ENCODE assay signal across 8 mouse cellular contexts in the genomic region with DNA sequence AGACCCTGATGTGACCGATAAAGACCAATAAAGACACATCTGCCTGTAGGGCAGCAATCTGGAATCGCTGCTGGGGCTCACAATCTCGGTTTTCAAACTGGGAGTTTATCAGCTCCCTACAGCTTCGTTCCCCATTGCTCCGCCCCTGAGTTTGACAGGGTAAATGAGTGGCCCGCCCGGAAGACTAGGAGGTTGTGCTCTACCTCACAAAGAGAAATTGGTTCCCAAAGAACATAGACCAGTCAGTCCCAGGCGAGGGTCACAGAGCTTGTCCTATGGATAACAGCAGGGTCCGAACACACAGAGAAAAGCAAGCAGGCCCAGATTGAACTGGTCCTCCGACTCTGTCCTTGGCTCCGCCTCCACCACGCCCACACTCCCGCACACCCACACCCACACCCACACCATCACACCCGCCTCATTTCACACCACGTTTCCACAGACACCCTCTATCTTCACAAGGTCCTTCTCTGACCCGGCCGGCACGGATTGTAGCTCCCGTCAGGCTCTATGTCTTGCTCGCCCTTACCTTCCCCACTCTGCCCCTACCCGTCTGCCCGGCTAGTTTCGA. TPM values are rescaled to one million over a fixed set of nuclear protein-coding genes. Genes with fewer than 3 reads are reported as not detected.
DNase-seq lines count a peak whose midpoint lies in the region; ATAC-seq and TF ChIP-seq lines count a peak whose summit lies in the region.

No protein-coding gene starts in this region.

- no peaks in the 10 kb centered on the region for H3K4me1 ChIP-seq in bone marrow, adult 2 months (ENCODE audit: control insufficient read depth, insufficient read depth, low read length)
- peaks cover 11% of the 10 kb centered on the region for H3K4me1 ChIP-seq in intestine, embryonic 14.5 days (replicated peaks; ENCODE audit: control insufficient read depth, insufficient read depth, low read length)
- H3K4me1 ChIP-seq in liver, embryonic 14.5 days (replicated peaks; ENCODE audit: control insufficient read depth in 2 of 2, insufficient read depth in 2 of 2, low read length in 1 of 2), result peaks cover 0 to 4% of the 10 kb centered on the region in 2 experiments; a peak in 1 of 4 replicates

- WGBS in bone marrow, adult 2 months, result under 1% methylated on average over 23 of the region's 23 CpGs
- WGBS in intestine, embryonic 14.5 days, result 1% methylated on average over 23 of the region's 23 CpGs
- WGBS in liver, embryonic 14.5 days (ENCODE audit: insufficient replicate concordance), result under 1% methylated on average over 23 of the region's 23 CpGs

- intact Hi-C loops in gastrocnemius, postnatal 14 days (cut with DNase I; ENCODE audit: low total_unique reads), result no loop called here

- TF ChIP-seq EP300 in liver, embryonic 14.5 days (IDR thresholded peaks at IDR 0.05; ENCODE audit: low read depth), result no peak

- peak overlapping the region; percentile 73 for H3K4me2 ChIP-seq in intestine, embryonic 14.5 days (ENCODE audit: low read length)
- H3K4me2 ChIP-seq in liver, embryonic 14.5 days (ENCODE audit: low read depth), result peak overlapping the region; percentile 62

- H3K36me3 ChIP-seq in intestine, embryonic 14.5 days (ENCODE audit: control insufficient read depth, insufficient read depth, low read length), result peaks cover 20% of the 10 kb centered on the region
- no peaks in the 10 kb centered on the region for H3K36me3 ChIP-seq in liver, embryonic 14.5 days (replicated peaks; ENCODE audit: control insufficient read depth, insufficient read depth, low read depth)

- H3K27me3 ChIP-seq in intestine, embryonic 14.5 days (replicated peaks; ENCODE audit: control insufficient read depth, insufficient read depth, low read length), result no peaks in the 10 kb centered on the region
- H3K27me3 ChIP-seq in liver, embryonic 14.5 days (ENCODE audit: control insufficient read depth, insufficient read depth, low read length), result peaks cover 8% of the 10 kb centered on the region

- peak overlapping the region; percentile 44 for H3K9ac ChIP-seq in intestine, embryonic 14.5 days (ENCODE audit: low read length)
- H3K9ac ChIP-seq in liver, embryonic 14.5 days (replicated peaks), result no peak overlapping the region

- H3K9me3 ChIP-seq in intestine, embryonic 14.5 days (ENCODE audit: control insufficient read depth, low read length), result no peaks in the 10 kb centered on the region
- no peaks in the 10 kb centered on the region for H3K9me3 ChIP-seq in liver, embryonic 14.5 days (ENCODE audit: control insufficient read depth, low read length)

- 0 out of 2 replicates have a peak, but pooled peaks have one; percentile 18 for TF ChIP-seq POLR2A in bone marrow, adult 2 months (IDR thresholded peaks at IDR 0.05; ENCODE audit: borderline replicate concordance, control insufficient read depth, low read depth, low read length)

- ATAC-seq in intestine, embryonic 14.5 days (replicated peaks; ENCODE audit: low FRiP score, low TSS enrichment, low read depth), result peak; percentile 92
- peak; percentile 76 for ATAC-seq in liver, embryonic 14.5 days (ENCODE audit: insufficient read depth)

- 0 out of 2 replicates have a peak overlapping the region, but pooled peaks have one; percentile 1 for H3K27ac ChIP-seq in bone marrow, adult 2 months (ENCODE audit: control insufficient read depth, insufficient read depth, low read depth, low read length, poor library complexity)
- H3K27ac ChIP-seq in intestine, embryonic 14.5 days (ENCODE audit: low read depth), result peak overlapping the region; percentile 59; the same call in 1 of the 2 replicates
- H3K27ac ChIP-seq in liver, embryonic 14.5 days, result no peak overlapping the region

- peak overlapping the region; percentile 78 for H3K4me3 ChIP-seq in bone marrow, adult 2 months (replicated peaks; ENCODE audit: control insufficient read depth, low read depth, low read length)
- peak overlapping the region; percentile 81 for H3K4me3 ChIP-seq in intestine, embryonic 14.5 days (ENCODE audit: low read depth, low read length)
- H3K4me3 ChIP-seq in liver, embryonic 14.5 days (ENCODE audit: insufficient read depth in 1 of 2, low read depth in 2 of 2, low read length in 2 of 2), result peak overlapping the region; percentile 61 to 62

- TF ChIP-seq CTCF in bone marrow, adult 2 months (IDR thresholded peaks at IDR 0.05; ENCODE audit: control insufficient read depth, insufficient read depth, low read length), result no peak
- no peak for TF ChIP-seq CTCF in liver, embryonic 14.5 days (IDR thresholded peaks at IDR 0.05; ENCODE audit: low read depth)

- DNase-seq in cerebellum, adult 9-10 months, result peak; percentile 85
- DNase-seq in cerebellum, postnatal 4 days (ENCODE audit: low spot score in 2 of 2), result no peak
- peak; percentile 93 for DNase-seq in A20 (ENCODE audit: low read depth, low spot score)
- peak; percentile 77 for DNase-seq in gastrocnemius, postnatal 14 days
- DNase-seq in intestine, embryonic 14.5 days (ENCODE audit: low spot score), result no peak
- peak in 2 of 3 experiments; percentile 33 to 43 for DNase-seq in liver, embryonic 14.5 days (ENCODE audit: low read depth in 3 of 3, low spot score in 3 of 3)
- peak; percentile 85 to 86 for DNase-seq in natural killer cell, adult 2 months (ENCODE audit: low spot score in 2 of 2)

RNA-seq across cellular contexts. Expression of a gene that starts 0.6 kb away (rescaled TPM):
- polyA plus RNA-seq in bone marrow, adult 2 months (2011; ENCODE audit: insufficient read depth, insufficient read length, low replicate concordance, missing spikeins), result 2.2 and 6.9 TPM in 2 replicates
- total RNA-seq in gastrocnemius, postnatal 14 days (2021), result 1 to 10 TPM; 1.8 to 1.9 TPM
- 31.3 and 32.8 TPM in 2 replicates for polyA plus RNA-seq in intestine, embryonic 14.5 days (2014; fragmentation: Nextera tagmentation; extraction: Ambion mirVana)
- polyA plus RNA-seq in liver, embryonic 14.5 days (2012; rRNA removed), result 3.0 and 4.2 TPM in 2 replicates
- polyA plus RNA-seq in liver, embryonic 14.5 days (2014; fragmentation: Nextera tagmentation; extraction: Ambion mirVana), result 5.1 and 5.3 TPM in 2 replicates

RNA-seq across cellular contexts. Expression of a gene that starts 10.9 kb away (rescaled TPM):
- 5.5 and 12.4 TPM in 2 replicates for polyA plus RNA-seq in bone marrow, adult 2 months (2011; ENCODE audit: insufficient read depth, insufficient read length, low replicate concordance, missing spikeins)
- total RNA-seq in gastrocnemius, postnatal 14 days (2021), result 1 to 10 TPM; 8.5 to 8.9 TPM
- polyA plus RNA-seq in intestine, embryonic 14.5 days (2014; fragmentation: Nextera tagmentation; extraction: Ambion mirVana), result 16.7 and 17.9 TPM in 2 replicates
- 1.2 and 2.0 TPM in 2 replicates for polyA plus RNA-seq in liver, embryonic 14.5 days (2012; rRNA removed)
- 1.2 and 1.3 TPM in 2 replicates for polyA plus RNA-seq in liver, embryonic 14.5 days (2014; fragmentation: Nextera tagmentation; extraction: Ambion mirVana)

RNA-seq across cellular contexts. Expression of a gene that starts 42.6 kb away (rescaled TPM):
- not detected in 2 replicates for polyA plus RNA-seq in bone marrow, adult 2 months (2011; ENCODE audit: insufficient read depth, insufficient read length, low replicate concordance, missing spikeins)
- not detected for total RNA-seq in gastrocnemius, postnatal 14 days (2021)
- polyA plus RNA-seq in intestine, embryonic 14.5 days (2014; fragmentation: Nextera tagmentation; extraction: Ambion mirVana), result 7.0 and 10.4 TPM in 2 replicates
- polyA plus RNA-seq in liver, embryonic 14.5 days (2012; rRNA removed), result 0.04 and 0.07 TPM in 2 replicates
- polyA plus RNA-seq in liver, embryonic 14.5 days (2014; fragmentation: Nextera tagmentation; extraction: Ambion mirVana), result not detected in 2 replicates

Comparison
In these comparisons a context has a peak if more than half of its experiments do, and no peak if none do; other contexts are left out.
1. DNase-seq: peak in cerebellum, adult 9-10 months (single experiment), A20 (single experiment), gastrocnemius, postnatal 14 days (single experiment), liver, embryonic 14.5 days (2 of 3) and natural killer cell, adult 2 months (2 of 2); none in cerebellum, postnatal 4 days (0 of 2) and intestine, embryonic 14.5 days (single experiment).
2. Peak in every context shown above with its lines, with median percentiles within 50 percentile points of each other: H3K4me3 ChIP-seq.